Mouse (Mus musculus): Measurements from ENCODE around the gene St8sia2. TPM values are rescaled to one million over a fixed set of nuclear protein-coding genes. Genes with fewer than 3 reads are reported as not detected.
A peak's percentile ranks its signal among the peaks of the same experiment; 100 is the strongest.

Gene St8sia2
- total RNA-seq (2021) = 1.0 and 2.4 TPM in 2 replicates
- long read RNA-seq, experiment 1 = 0 reads
- long read RNA-seq, experiment 2 = 0 reads

DNA sequence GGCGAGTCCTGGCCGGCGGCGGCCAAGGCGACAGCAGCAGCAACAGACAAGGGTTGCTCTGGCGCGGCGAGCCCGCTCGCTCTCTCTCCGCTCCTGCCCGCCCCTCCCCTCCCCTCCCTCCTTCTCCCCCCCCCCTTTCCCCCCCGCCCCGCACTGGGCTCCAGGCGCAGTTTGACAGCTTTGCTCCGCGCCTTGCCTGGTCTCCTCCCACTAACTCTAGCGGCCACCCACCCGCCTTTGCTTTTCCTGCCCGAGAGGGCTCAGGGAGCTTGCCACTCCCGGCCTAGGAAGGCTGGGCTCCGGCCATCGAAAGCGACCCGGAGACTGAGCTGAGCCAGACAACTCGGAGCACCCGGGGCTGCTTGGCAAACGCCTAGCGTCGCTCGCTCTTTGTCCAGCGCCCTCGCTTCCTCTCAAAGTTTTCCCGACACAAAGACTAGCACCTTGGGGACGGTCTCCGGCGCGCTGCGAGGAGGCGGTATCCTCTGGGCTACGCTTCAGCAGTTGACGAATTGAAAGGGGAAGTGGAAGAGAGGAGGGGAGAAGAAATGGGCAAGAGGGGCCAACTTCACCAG, at the start of gene St8sia2:
Gene St8sia2, minus strand, starts transcription at position 90 of the 575 bp plus-strand sequence.
- peak; percentile 68 for DNase-seq

DNA sequence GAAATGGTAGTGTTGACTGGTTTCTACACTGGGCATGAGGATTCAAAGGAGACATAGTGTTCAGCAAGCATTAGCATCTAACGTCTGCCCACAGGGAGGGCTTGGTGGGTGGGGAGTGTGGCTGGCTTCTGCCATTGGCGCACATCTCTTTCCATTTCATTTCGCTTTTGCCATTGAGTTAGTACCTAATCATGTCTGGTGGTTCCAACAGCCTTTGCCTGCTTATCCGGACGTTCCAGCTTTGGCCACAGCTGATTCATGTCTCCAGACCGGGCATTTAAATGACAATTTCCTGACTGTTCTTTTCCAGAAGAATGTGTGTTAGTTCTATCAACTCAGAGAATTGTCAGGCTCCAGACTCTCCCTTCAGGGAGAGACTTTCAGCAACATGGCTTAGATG, 47.6 kb upstream of the St8sia2 start:
- DNase-seq = no peak

DNA sequence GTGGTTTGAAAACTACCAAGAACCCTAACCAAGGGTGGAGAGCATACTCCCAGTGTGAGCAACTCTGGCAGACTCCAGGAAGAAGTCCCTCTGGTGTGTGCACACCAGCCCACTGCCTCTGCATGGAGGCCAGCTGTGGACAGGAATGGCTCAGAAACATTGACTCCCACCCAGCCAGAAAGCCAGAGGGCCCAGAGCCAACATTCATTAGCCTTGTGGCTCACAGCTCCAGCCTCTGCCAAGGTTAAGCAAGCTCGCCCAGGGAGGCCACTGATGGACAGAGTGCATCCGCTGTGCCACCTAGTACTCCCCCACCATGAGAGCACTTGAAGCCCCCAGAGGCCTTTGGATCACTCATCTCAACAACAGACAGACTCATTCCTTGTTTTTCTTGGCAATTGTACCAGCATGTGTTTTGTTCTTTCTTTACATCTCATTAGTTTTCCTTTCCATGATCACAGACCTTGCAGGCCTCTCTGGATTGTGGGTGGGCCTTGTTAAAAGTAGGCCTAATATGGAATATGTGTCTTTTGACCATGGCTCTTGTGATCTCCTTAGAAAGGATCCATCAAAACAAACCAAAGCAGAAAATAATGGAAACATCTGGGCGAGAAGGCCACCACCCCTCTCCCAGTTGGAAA, 46.9 kb upstream of the St8sia2 start:
- peak; percentile 30 for DNase-seq

DNA sequence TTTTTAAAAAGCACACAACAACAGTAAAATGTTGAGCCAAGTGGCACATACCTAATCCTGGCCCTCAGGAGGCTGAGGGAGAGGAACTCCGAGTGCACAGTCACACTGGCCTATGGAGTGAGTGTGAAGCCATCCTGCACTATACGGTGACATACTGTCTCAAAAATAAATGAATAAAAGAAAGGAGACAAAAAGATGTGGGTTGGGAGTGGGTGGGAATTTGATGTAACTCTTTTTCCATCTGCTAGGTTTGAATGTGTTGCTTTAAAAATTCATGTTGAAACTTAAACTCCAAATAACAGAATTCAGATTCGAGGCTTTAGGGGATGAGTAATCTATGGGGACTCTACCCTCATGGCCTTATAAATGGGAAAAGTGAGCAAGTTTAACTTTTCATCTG, 46.2 kb upstream of the St8sia2 start:
- DNase-seq = no peak

DNA sequence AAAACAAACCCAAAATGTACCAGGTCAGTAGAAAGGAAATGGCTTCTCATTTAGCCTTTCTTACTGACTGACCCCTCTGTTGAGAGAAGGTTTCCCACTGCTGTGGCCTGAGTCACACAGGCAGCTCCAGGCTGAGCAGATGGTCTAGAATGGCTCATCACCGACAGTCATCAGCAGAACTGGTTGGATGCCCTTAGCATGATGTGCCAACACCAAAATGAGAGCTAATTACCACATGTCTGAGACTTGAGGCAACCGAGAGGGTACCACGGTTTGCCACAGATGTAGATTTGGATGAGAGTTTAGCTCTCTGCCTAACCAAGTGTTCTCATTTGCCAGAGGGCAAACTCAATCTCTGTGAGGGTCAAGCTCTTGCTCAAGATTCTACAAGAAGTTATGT, 42.3 kb upstream of the St8sia2 start:
- no peak for DNase-seq

DNA sequence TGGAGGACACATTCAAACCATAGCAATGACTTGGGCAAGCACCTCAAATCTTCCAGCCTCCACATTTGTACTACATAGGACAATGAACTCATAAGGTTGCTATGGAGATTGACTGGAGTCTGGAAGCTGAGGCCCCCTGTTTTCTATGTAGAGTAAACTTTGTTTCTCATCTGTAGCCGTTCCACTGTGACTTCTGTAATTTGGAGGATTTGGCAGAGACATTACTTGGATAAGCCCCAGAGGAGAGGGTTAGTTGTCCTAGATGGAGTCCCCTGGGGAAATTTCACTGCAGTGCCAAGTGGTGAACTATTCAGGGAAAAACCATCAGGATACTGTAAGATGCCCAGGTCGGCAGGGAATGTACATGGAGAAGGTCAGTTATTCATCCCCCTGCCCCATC, 34.1 kb upstream of the St8sia2 start:
- DNase-seq = no peak

DNA sequence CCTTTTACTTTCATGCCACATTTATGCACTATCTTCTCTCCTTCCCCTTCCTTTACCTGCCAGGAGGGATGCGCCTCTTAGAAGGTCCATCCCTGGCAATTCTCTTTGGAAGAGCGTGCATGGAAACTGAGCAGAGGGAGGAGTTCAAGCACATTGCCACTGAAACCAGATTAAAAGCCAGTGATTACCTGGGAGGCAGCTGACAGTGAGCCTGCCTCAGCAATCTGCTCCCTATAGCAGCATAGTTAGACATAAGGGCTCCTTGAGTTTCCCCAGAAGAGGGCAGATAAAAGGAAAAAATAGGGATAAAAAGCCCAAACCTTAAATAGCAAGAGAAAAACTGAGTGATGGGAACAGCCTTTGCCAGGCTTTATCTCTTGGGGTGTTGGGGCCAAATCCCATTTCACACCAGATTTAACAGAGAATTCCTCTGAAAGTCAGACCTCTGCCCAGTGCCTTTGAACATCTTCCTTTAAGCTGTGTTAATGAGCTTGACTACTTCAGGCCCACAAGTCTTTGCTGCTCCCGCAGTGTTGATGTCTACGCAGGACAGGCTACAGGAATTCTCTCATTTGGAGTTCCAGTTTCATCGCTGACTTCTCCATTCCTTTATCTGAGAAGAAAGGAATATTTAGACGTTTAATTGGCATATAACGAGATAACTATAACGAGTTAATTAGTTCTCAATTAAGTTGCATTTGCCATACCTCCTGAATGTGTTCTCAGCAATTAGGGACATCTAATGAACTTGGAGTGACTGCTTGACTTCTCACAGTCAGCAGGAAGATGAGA, 31.9 kb upstream of the St8sia2 start:
- no peak for DNase-seq

DNA sequence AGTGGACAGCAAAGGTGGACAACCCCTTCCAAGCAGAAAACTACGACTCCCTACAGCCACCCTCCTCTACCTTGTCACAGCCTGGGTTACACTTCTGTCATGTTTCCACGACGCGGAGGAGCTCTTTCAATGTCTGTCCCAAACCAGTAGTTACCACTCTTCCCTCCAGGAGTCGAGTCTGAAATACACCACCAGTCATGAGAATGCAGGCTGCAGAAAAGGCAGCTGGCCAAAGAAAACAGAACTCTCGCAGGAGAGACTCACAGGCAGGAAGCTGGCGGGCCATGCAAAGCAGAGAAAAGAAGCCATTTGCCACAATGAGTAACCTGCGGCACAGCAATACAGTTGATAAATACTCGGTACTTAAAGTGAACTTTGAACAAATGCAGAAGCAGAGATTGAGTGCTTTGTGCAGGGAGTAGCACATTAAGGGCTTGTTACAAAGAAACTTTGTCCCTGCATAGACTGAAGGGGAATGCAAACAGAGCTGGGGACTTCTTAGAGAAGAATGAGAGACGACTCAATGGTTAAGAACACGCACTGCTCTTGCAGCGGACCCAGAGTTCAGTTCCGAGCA, 30.2 kb upstream of the St8sia2 start:
- peak; percentile 63 for DNase-seq

DNA sequence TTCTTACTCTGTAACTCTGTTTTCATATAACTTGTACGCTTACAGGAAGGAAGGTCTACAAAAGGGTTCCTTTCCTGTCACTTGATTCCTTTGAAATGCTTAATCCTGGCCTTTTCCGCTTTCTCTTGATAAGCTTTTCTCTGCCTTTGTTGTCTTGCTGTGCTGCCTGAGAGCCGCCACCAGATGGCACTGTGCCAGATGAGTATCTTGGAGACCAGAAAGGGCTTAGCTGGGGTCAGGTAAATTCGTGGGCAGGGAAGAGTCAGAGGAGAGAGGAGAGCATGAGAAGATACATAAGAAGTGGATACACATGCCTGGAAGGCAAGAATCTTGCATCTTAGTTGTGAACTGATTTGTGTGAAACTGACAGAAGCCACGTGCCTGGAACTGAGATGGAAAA, 11.5 kb upstream of the St8sia2 start:
- DNase-seq = peak; percentile 83

DNA sequence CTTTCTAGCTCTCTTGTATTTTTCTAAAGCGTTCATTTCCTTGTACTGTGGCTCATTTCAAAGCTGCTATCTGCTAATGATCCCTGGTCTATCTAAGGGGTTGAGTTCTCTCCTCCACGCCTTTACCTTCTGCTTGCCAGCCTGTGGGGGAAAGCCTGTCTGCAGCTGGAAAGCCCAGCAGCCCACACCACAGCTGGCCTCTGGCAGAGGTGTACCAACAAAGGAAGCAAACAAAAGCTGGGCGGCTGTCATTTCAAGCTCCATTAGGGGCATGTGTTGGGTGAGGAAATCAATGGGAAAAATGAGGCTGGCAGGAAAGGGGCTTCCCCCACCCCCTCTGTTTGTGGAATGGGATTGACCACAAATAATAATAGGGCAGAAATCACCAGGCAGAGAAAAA, 10.7 kb upstream of the St8sia2 start:
- no peak for DNase-seq

DNA sequence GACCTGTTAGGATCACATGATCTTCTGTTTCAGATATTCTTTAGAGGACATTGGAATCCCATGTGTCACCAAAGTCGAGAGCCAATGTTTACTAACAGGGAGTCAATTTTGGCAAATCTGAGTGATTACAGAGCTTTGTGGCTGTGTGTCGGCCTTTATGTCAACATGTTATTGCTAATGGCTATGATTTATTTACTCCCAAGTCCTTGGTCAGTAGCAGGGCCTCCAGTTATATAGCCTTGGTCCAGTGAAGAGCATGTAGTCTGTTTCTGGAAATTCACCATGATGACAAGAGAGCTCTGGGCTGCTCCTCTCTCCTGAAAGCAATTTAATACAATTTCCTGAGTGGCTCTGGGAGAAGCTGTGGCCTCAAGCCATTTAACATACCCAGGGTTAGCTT, 9.1 kb upstream of the St8sia2 start:
- peak; percentile 24 for DNase-seq

DNA sequence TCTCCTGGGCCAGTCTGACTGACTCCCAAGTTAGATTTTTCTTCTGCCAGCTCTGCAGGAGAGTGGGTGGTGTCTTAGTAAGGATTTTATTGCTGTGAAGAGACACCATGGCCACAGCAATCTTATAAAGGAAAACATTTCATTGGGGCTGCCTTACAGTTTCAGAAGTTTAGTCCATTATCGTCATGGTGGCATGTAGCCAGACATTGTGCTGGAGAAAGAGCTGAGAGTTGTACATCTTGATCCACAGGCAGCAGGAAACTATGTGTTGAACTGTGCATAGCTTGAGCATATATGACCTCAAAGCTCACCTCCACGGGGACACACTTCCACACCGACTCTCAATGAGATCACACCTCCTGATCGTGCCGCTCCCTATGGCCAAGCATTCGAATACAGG, 8.3 kb upstream of the St8sia2 start:
- DNase-seq = peak; percentile 11

DNA sequence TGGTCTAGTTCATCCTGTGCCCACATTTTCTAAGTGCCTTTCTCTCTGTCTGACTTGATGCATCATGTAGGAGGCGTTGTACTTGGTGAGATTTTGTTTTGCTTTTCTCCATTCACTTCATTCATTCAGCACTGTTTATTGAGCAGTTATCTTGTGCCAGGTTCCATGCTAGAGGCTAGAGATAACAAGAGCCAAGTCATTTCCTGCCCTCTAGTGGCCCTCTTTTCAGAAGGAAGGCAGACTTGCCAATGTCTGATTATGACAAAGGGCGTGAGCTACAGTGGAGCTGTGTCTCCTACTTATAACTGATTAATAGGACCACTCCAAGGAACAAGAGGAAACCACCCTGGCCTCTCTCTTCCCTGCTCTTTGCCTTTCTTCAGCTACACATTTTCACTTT, 3.1 kb upstream of the St8sia2 start:
- DNase-seq = no peak

DNA sequence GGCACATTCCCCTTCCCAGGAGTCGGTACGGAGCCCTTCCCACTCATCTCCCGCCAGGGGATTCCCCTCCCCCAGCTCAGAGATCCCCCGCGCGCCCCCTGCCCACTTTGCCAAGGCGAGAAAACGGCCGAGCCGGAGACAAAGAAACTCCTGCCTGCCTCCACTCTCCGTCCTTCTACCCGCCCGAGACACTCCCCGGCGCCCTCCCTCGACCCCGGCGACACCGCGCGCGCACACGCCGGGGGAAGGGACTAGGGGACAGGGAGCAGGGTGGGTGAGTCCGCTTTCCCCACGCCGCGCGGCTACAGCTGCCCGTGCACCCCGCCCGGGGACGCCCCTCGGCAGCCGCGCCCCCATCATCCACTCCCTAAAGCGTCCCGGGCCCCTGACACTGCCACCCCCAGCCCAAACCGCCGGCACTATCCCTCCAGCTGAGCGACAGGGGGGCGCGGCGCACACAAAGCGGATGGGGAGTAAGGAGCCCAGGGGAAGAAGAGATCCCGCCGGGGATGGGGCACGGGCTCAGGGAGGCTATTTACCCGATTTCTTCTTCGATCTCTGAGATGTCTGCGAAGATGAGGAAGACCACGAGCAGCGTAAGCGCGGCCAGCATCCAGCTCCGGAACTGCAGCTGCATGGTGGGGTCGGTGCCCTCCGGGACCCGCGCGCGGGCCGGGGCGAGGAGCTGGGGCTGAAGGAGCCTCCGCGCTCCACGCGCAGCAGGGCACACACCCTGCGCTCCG, 461 bp downstream of the St8sia2 start:
- DNase-seq = peak; percentile 14

DNA sequence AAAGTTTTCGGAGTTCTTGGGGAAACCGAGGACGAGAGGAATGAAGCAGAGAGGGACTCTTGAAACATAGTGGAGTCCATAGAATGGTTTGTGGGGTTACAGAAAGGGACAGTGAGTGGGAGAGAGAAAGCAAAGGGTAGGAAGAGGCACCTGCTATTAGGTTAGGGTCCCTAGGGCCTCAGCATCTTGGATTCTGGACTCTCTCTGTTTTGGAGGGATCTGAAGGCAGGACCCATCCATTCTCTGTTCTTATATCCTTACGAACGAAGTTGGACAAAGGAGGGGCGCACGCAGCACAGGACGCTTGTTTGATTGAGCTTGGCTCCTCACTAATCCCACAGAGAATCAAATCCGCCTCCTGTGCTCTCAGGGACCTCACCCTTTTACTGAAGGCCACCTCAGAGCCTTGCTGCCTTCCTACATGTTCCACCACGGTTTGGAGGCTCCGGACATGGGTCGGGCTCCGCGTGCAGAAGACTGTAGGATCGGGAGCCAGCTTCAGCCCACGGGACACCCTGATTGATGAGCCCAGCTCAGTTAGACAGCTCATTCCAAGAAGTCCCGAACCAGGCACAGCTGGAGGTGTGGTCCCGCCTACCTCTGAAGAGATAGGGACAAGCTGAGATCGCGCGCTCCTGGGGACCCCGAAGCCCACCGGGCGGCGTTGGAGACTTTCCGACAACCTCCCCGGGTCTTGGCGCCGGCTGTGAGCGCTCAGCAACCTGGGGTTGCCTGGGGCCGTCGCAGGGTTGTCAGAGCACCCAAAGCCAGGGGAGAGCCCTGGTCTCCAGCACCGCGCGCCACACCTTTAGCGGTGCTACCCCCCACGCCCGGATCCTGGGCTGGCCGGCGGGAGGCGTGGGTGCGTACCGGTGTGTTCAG, 1.3 kb downstream of the St8sia2 start:
- DNase-seq = peak; percentile 13

DNA sequence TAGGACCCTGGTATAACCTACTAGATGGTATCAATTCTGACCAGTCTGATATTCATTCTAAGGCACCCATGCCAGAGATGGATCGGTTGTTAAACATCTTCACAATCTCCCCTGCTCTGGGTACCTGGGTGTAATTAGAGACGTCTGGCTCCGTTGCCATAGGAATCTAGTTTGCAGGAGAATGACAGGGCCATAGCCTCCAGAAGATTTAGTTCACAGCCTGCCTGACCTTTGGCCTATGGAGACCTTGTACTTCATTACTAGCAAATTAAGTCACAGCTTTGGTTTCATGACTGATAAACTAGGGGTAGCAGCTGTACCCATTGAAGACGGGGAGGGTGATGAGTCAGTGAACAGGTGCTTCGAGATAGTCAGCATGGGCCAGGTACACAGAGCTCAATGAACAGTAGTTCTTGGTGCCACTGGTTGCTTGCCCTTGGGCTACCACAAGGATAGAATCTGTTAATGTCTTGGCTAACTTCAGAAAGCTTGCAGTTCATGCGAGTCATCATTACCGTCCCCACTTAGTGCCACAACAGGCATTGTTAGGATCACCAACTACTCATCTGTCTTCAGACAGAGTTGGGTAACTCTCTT, 4.4 kb downstream of the St8sia2 start:
- no peak for DNase-seq

DNA sequence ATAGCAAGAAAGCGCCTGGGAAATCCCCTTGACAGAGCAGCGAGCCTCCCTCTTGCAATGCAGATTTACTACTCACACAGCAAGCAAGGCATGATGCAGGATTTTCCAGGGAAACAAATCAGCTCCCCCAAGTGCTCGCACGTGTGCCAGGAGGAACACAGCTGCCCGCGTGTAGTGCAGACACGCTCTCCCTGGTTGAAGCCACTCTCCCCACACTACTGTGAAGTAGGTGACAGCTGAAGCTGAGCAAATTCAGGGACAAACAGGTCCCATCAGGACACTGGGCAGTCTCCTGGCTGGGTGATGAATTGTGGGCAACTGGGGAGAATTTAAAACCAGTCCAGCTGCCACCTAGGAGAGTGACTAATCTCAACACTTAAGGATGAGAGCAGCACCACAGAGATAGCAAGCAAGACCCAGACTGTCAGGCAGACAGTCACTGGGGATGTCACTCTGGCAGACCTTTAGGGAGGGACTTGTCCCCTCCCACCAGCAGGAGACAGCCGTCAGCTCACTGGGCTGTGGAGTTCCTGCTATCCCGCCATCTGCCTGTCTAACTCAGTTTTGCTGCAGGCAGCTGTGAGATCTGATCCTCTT, 6.6 kb downstream of the St8sia2 start:
- peak; percentile 11 for DNase-seq

DNA sequence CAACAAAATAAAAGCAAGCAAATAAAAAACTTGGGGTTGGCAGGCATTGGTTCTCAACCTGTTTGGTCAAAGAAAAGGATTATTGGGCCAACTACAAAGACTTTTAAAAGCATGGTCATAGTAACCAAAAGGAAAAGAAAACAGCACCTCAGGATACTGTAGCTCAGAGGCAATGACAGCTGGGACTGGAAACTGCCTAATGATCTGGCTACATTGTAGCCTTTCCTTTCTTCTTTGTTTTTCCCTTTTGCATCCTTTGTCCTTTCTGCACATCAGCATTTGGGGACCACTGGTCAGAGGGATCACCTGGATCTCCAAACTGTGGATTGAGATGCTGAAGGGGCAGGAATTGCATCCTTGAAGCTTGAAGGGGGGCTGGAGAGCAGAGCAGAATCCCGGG, 7.1 kb downstream of the St8sia2 start:
- no peak for DNase-seq

DNA sequence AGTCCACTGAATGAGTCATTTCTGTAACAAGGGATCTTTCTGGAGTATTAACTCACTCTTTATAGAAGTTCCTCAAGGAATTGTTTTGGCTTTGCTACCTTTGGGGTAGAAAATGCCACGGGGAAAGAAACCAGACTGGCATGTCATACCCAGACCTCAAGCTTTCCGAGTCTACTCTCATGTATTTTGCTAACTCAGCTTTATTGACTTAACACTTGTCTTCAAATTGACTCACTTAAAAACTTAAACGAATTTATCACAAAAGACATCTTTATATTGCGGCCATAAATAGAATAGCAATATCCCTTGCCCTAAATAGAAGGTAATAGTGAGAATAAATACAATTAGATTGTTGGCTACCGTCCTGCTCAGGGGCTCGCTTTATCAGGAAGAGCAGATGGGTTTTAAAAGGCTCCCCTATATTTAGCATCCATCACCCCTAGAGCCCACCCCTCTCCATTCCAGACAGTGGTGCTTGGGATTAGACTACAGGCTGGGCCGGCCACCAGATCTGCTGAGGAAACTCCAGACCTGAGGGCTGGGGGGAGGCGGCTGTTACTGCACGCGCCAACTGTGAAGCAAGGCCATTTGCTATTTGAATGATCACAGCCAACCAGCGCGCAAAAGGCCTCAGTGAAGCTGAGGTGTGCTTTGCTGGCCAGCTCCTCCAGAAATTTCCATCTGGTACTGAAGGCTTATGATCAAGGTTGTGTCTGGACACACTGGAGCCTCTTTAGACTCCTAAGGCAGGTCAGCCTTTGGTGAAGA, 12.6 kb downstream of the St8sia2 start:
- DNase-seq = no peak

DNA sequence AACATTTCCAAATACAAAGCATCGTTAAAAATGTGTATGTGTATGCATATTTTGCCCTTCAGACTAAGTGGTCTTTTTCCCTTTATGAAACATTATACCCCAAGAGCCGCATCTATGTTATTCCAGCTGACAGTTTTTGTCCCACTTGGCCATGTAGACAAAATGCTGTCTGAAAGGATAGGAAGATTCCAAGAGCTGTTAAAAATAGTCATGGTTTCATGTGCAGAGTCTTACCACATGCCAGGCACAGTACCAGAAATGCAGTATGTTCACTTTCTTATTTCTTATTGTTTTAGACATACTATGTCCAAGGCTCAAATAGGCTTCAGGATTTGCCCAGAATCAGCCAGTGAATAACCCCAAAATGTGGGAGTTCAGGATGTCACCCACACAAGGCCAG, 24.1 kb downstream of the St8sia2 start:
- no peak for DNase-seq
